Mouse (Mus musculus) adrenal gland, adult (tissue): Measurements from ENCODE around the gene Slc13a4.
A peak's percentile ranks its signal among the peaks of the same experiment; 100 is the strongest.

Experiments
- DNase-seq, 2 experiments: peaks; one replicate each; pipeline ENCODE4 v3.0.0; 2022 to 2023; ENCODE audit warnings: low spot score in 1 of 2; ENCODE audit not compliant: inconsistent age in 2 of 2

Slc13a4 gene

DNA sequence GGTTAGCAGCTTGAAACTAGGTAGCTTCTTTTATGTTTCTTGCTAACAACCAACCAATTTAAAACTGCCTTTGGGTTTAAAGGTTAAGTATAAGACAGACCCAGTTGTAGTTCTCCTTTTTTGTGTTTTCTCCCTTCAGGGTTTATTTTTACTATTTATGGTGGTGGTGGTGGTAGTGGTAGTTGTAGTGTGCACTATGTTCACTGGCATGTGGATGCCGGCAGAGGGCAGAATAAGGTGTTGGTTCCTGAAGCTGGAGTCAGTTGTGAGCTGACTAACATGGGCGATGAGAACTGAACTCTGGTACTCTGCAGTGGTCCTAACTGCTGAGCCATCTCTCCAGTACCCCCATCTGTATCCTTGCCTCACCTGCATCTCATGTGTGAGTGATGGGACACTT is 49.0 kb downstream of the Slc13a4 start:
- DNase-seq = no peak

- peak in 1 of 2 experiments; percentile 61 for DNase-seq
Observed at GRCm38 (mm10) chr6:35257626-35258190, 50.2 kb downstream of the Slc13a4 start.

DNA sequence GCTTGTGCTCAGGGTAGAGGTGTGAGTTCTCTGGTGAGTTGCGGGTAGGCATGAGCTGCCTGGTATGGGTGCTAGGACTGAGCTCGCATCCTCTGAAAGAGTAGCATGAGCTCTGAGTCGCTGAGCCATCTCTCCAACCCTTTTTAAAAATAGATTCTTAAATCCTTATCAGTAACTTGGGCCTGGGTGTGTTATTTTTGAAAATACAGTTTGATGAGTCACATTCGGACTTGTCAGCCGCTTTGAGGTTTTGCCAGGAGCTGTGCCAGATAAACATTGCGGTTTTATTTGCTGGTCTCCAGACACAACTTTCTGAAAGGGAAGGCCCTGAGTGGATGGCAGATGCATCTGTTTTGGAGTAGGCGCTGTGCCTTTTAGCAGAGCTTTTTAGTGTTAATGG is 51.2 kb downstream of the Slc13a4 start:
- peak; percentile 86 to 93 for DNase-seq

- no peak for DNase-seq
Observed at GRCm38 (mm10) chr6:35255017-35255416, 52.9 kb downstream of the Slc13a4 start.

DNA sequence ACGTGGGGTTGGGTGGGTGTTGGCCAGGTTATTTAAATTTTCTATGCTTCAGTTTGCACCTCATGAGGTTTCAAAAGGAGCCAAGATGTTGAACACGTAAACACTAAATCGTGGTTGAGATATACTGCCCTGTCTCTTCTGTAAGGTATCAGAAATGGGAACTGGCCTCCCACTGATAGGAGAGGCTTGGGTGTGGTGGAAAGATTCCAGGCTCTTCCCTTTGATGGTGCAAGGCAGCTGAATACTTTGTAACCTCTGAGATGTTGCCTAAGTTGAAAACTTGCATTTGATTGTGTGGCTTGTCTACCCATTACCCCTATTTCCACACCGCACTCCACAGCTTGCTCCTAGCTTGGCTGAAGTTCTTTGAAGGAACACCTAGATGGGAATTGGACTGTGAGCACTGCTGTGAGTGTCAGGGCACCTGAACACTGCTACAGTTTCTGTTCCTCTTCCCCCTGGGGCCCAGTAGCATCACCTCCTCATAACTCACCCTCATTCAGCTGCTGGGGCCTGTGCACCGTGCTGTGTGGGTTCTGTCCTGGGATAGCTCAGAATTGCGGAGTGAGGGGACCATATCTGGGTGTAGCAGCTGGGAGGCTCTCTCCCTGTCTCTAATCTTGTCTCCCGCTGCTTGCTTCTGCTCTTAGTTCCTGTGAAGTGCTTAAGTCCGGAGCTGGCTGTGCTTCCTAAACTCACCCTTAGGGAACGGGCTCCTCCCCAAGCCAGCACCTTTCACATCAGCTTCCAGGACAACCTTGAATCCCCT is 53.6 kb downstream of the Slc13a4 start:
- peak in 1 of 2 experiments; percentile 47 for DNase-seq

- peak in 1 of 2 experiments; percentile 54 for DNase-seq
Observed at GRCm38 (mm10) chr6:35253474-35253873, 54.5 kb downstream of the Slc13a4 start.

GRCm38 (mm10) chr6:35252477-35253346 is 55.2 kb downstream of the Slc13a4 start:
- peak; percentile 90 to 96 for DNase-seq

- DNase-seq = peak in 1 of 2 experiments; percentile 49
Observed at GRCm38 (mm10) chr6:35251807-35252476, 56.0 kb downstream of the Slc13a4 start.

GRCm38 (mm10) chr6:35245086-35245485 is 62.8 kb downstream of the Slc13a4 start:
- DNase-seq = peak in 1 of 2 experiments; percentile 63

- DNase-seq = no peak
Observed at GRCm38 (mm10) chr6:35243989-35244388, 63.9 kb downstream of the Slc13a4 start.

- no peak for DNase-seq
Observed at GRCm38 (mm10) chr6:35243252-35243651, 64.7 kb downstream of the Slc13a4 start.

DNA sequence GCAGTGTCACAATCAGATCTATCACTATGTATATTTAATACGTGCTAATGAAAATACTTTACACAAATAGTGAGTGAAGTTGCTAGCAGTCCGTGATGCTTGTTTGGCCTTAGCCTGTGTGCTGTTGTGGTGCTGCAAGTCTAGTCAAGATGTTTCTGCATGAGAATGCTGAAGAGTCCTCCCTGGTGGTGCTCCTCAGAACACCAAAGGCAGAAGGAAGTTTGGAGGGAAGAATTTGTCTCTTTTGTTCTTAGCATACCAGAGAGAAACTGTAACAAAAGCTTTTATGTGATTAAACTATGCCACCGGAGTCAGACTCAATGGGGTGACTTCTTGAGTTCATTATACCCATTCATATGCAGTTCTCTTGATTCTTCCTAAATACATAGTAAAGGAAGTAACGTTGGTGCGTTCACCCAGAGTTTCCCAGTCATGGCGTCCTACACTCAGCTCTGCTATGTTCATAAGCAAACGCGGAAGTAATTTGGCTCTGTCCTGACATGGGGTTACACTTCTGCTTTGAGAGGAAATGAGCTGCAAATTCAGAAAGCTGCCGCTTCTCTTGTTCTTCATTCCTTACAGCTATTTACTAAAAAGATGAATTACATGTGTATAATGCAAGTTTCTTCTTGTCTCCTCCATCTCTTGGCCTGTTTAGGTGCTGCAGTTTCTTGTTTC is 71.7 kb downstream of the Slc13a4 start:
- no peak for DNase-seq

DNA sequence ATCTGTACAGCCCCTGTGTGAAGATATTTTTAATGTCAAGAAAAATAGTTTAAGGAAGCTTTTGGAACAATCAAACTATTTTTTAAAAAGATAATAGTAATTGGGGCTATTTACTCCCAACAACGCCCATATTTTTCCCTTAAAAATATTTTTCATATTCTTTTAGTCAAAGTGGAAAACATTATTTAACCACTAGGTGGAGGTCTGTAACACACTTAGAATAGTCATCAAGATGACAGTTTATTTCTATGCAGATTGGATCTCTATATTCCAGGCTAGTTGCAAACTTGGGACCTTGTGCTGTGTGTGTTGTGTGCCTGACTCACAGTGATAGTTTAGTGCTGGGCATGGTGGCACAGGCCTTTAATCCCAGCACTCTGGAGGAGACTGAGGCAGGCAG is 78.5 kb downstream of the Slc13a4 start:
- no peak for DNase-seq

DNA sequence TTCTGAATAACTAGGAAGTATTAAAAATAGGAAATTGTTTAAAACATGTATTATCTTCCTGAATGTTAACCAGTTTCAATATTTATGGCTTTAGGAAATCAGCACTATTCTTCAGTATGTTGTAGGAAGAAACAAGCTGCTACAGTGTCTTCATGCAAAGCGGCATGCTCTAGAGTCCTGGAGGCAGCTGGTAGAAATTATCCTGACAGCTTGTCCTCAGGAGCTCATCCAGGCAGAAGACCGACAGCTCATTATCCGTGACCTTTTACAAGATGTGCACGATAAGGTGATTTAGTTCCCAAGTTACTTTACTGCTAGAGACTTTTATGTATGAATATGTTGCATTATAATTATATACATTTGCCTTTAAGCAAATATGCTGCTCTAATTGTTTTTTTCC is 82.2 kb downstream of the Slc13a4 start:
- no peak for DNase-seq
